Mouse (Mus musculus): ENCODE results near the gene Pla2g2f. TPM values are rescaled to one million over a fixed set of nuclear protein-coding genes. Genes with fewer than 3 reads are reported as not detected.

The Pla2g2f gene
- polyA plus RNA-seq, 1 experiment from 2014 or later, result not detected

DNA sequence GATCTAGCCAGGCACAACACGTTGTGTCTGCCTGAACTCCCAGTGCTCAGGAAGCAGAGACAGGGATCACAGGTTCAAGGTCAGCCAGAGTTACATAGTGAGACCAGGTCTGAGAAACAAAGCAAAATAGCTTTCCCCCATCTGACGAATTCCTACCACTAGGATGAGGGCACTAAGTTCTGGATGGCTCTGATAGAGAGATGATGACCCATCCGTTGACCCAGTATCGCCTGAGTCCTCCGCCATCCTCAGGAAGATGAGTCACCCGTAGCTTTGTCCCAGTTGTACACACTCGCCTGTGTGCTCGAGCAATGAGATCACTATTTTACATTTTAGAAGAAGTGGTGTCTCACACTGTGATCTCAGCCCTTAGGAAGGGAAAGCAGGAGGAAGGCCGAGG is 4.8 kb upstream of the Pla2g2f start:
- no peak for TF ChIP-seq CTCF (IDR thresholded peaks at IDR 0.05)
- ChIA-PET CTCF (no interaction called here), POLR2A (no interaction called here)
- DNase-seq (ENCODE audit: low read depth, low spot score) (no peak), ATAC-seq (no peak)
- peaks cover 4% of the 10 kb centered on the region for H3K27me3 ChIP-seq
- in situ Hi-C loops (cut with MboI; ENCODE audit: low pct_unique_long_range_greater_than_20kb), result no loop called here

DNA sequence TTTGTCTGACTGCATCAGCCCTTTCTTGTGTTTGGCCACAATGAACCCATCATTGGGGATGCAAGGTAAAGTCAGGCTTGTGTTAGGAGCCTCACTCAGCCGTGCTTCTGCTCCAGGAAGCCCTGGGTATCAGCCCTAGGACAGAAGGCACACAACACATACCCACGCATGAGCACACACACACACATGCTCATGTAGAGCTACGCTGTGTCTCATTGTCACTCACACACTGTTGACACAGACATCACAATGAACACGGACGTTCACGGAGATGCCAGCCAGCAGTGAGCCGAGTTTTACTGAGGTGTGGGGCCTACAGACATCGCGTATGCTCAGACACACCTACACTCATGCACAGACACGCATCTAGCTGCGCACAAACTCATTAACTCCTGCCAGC is 1.4 kb downstream of the Pla2g2f start:
- POLR2A ChIA-PET, result no interaction called here
- no peaks in the 10 kb centered on the region for H3K27me3 ChIP-seq
- CTCF ChIA-PET, result interaction anchor here (1.0 kb wide), 1 partner anchor 95 kb away, joined by 3 read pairs; no protein-coding TSS in a partner anchor
- no peak for TF ChIP-seq CTCF (IDR thresholded peaks at IDR 0.05)
- ATAC-seq (no peak), DNase-seq (ENCODE audit: low read depth, low spot score) (no peak)
- in situ Hi-C loops (cut with MboI; ENCODE audit: low pct_unique_long_range_greater_than_20kb), result no loop called here

DNA sequence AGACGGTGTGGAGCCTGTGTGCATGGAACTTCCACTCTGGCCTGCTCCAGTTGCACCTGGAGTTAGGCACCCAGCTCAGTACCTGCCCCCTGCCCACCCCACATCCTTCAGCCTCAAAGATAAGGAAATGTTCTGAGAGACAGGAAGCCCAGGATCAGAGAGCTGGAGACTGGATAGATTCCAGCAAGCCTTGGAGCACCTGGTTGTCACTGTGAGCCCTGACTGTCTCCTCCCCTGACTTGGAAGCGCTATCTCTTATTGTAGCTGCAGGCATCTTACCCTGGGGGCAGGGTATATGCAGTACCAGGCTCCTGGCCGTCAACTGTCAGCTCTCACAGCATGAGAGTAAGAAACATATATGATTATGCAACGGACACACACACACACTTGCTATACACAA is 2.0 kb downstream of the Pla2g2f start:
- H3K27me3 ChIP-seq, result no peaks in the 10 kb centered on the region
- DNase-seq (ENCODE audit: low read depth, low spot score), result no peak
- ChIA-PET POLR2A (no interaction called here), CTCF (no interaction called here)
- in situ Hi-C loops (cut with MboI; ENCODE audit: low pct_unique_long_range_greater_than_20kb), result no loop called here
- ATAC-seq, result no peak
- TF ChIP-seq CTCF (IDR thresholded peaks at IDR 0.05), result no peak

DNA sequence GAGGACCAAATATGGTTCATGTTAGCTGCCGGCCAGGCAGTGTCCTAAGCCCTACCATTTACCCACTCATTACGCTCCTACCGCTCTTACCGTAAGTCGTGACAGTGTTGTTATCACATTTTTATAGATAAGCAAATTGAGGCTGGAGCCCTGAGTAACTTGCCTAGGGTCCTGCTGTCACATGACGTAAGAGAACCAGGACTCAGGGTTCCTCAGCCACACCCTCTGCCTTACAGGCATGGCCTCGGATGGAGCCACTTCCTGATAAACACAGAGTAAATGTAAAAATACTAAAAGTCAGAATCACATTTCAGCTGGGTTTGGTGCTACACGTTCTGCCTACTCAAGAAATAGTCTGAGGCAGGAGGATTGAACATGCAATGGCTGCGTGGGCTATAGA is 3.0 kb downstream of the Pla2g2f start:
- POLR2A ChIA-PET, result no interaction called here
- in situ Hi-C loops (cut with MboI; ENCODE audit: low pct_unique_long_range_greater_than_20kb), result no loop called here
- TF ChIP-seq CTCF (IDR thresholded peaks at IDR 0.05), result no peak
- ATAC-seq (no peak), DNase-seq (ENCODE audit: low read depth, low spot score) (no peak)
- CTCF ChIA-PET, result no interaction called here
- no peaks in the 10 kb centered on the region for H3K27me3 ChIP-seq

DNA sequence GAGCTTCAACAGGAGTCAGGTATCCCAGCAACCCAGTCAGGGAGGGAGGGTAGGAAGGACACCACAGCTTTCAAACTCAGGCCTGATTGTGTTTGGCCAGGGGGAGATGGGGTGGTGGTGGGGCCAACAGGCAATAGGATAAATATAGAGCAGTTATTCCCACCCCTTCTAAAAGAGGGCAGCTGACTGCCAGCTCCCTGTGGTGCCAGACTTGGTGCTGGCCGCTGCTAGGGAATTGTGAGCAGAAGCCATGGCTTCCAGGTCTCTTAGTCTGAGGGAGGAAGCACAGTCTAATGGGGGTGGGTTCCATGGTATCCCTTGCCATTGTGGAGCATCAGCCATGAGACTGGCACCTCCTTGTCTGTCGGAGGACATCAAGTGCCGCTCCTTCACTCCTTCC is 3.8 kb downstream of the Pla2g2f start:
- POLR2A ChIA-PET, result no interaction called here

DNA sequence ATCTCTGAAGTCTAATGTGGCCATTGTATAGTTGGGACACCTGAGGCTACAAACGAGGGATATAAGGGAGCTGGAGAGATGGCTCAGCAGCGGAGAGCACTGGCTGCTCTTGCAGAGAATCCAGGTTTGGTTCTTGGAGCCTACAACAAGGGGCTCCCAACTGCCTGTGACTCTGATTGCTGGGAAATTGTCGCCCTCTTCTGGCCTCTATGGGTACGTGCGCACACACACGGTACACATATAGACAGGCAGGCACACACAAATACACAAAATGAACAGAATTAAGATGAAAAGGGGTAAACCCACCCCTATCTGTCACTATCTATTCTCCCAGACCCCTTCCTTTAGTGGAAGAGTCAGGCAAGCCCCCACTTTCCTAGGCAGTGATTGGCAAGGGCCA is 4.8 kb downstream of the Pla2g2f start:
- ATAC-seq, result no peak
- H3K27me3 ChIP-seq, result no peaks in the 10 kb centered on the region
- in situ Hi-C loops (cut with MboI; ENCODE audit: low pct_unique_long_range_greater_than_20kb), result no loop called here
- CTCF ChIA-PET, result no interaction called here
- POLR2A ChIA-PET, result no interaction called here
- no peak for DNase-seq (ENCODE audit: low read depth, low spot score)
- TF ChIP-seq CTCF (IDR thresholded peaks at IDR 0.05), result no peak

More for the DNA sequence above, 3.8 kb downstream of the Pla2g2f start:
- CTCF ChIA-PET, result no interaction called here
- in situ Hi-C loops (cut with MboI; ENCODE audit: low pct_unique_long_range_greater_than_20kb), result no loop called here
- no peak for TF ChIP-seq CTCF (IDR thresholded peaks at IDR 0.05)
- DNase-seq (ENCODE audit: low read depth, low spot score) (no peak), ATAC-seq (no peak)
- no peaks in the 10 kb centered on the region for H3K27me3 ChIP-seq

DNA sequence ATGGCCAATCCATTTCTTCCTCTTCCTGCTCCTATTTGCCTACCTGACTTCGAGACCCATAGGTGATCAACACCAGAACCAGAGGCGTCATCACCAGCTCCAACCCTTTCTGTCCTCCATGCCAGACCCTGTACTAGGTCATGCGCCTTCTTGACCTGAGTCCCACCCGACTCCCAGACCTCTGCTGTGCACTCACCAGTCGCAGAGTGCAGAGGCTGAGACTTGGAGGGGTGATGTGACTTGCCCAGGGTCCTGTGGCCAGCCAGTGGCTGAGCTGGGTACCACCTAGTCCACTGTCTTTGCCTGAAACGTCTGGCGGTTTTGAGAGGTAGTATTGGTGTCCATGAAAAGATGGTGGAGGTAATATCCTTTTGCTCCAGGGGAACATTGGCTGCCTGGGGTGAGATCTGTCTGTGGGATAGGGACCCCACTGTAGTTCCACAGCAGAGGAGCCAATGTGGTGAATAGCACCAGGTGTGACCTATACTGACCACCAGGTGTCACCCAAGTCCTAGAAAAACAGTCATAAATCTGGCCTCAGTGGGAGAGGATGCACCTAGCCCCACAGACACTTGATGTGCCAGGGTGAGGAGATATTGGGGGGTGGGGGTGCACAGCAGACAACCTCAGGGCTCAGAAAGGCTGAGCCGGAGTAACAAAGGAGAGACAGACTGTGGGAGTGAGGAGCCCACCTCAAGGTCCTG is 8.9 kb downstream of the Pla2g2f start:
- ChIA-PET CTCF (interaction anchor here (1.2 to 2.3 kb wide), 2 partner anchors 103 to 105 kb away, joined by 3 to 14 read pairs; no protein-coding TSS in a partner anchor), POLR2A (no interaction called here)
- in situ Hi-C loops (cut with MboI; ENCODE audit: low pct_unique_long_range_greater_than_20kb), result loop anchor here (5.0 kb wide), 1 partner anchor 109 kb away; no protein-coding TSS in a partner anchor
- no peak for TF ChIP-seq CTCF (IDR thresholded peaks at IDR 0.05)
- peaks cover 8% of the 10 kb centered on the region for H3K27me3 ChIP-seq
- ATAC-seq, result no peak
- peak; percentile 10 for DNase-seq (ENCODE audit: low read depth, low spot score)

DNA sequence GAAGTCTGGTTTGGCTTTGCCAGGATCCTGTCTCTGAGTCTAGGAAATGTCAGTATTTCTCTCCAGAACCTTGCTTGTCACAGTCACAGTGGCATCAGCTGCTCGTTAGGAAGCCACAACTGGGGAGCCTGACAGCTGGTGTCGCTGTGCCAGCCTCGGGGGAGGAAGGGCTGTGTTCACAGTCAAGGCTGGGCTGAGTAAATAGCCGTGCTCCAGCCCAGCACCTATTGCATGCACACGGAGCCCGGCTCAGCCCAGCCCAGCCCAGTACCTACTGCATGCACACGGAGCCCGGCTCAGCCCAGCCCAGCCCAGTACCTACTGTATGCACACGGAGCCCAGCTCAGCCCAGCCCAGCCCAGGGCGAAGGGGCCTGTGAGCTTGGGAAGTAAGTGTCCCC is 9.6 kb downstream of the Pla2g2f start:
- in situ Hi-C loops (cut with MboI; ENCODE audit: low pct_unique_long_range_greater_than_20kb), result loop anchor here (5.0 kb wide), 1 partner anchor 109 kb away; no protein-coding TSS in a partner anchor
- TF ChIP-seq CTCF (IDR thresholded peaks at IDR 0.05), result no peak
- no peak for ATAC-seq

DNA sequence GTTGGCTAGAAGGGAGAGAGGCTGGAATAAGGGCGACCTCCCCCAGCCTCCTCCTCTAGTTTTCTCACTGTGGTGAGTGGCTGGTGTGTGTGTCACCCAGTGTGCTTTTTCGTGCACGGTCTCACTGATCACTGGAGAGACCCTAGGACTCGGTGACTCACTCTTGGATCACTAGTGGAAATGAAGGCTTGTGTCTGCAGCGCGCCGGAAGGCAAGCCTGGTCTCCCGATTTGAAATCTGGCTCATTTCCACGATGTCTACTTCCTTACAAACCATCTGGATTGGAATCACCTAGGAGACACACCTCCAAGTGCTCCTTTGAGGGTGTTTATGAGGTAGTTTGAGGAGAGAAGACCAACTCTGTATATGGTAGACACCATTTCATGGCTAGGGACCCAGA is 10.6 kb downstream of the Pla2g2f start:
- DNase-seq (ENCODE audit: low read depth, low spot score) (no peak), ATAC-seq (no peak)
- ChIA-PET POLR2A (no interaction called here), CTCF (no interaction called here)
- TF ChIP-seq CTCF (IDR thresholded peaks at IDR 0.05), result no peak
- in situ Hi-C loops (cut with MboI; ENCODE audit: low pct_unique_long_range_greater_than_20kb), result loop anchor here (5.0 kb wide), 1 partner anchor 110 kb away; no protein-coding TSS in a partner anchor
- peaks cover 8% of the 10 kb centered on the region for H3K27me3 ChIP-seq

More for the DNA sequence above, 9.6 kb downstream of the Pla2g2f start:
- ChIA-PET POLR2A (no interaction called here), CTCF (interaction anchor here (2.3 kb wide), 1 partner anchor 104 kb away, joined by 14 read pairs; no protein-coding TSS in a partner anchor)
- no peak for DNase-seq (ENCODE audit: low read depth, low spot score)
- peaks cover 8% of the 10 kb centered on the region for H3K27me3 ChIP-seq

DNA sequence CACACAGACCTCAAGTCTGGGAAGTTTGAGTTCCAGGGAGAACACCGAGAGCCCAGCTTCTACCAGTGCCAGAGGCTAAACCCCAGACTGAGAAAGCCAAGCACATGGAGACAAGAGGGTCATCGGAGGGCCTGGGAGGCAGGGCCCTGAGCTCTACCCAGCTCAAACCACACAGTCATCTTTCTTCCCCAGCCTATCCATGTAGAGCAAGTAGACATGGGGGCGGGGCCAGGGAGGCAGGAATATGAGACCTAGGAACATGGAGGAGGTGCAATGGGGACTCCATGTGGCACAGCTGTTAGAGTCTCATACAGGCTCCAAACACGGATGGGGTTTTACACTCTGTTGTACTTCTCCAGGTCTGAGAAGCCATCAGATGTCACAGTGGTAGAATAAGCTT is 11.5 kb downstream of the Pla2g2f start:
- no peak for DNase-seq (ENCODE audit: low read depth, low spot score)
- no peak for TF ChIP-seq CTCF (IDR thresholded peaks at IDR 0.05)
- POLR2A ChIA-PET, result interaction anchor here (0.9 kb wide), 1 partner anchor 96 kb away, joined by 3 read pairs; no protein-coding TSS in a partner anchor
- CTCF ChIA-PET, result no interaction called here
- ATAC-seq, result no peak
- in situ Hi-C loops (cut with MboI; ENCODE audit: low pct_unique_long_range_greater_than_20kb), result loop anchor here (5.0 kb wide), 1 partner anchor 111 kb away; no protein-coding TSS in a partner anchor
- peaks cover 8% of the 10 kb centered on the region for H3K27me3 ChIP-seq

DNA sequence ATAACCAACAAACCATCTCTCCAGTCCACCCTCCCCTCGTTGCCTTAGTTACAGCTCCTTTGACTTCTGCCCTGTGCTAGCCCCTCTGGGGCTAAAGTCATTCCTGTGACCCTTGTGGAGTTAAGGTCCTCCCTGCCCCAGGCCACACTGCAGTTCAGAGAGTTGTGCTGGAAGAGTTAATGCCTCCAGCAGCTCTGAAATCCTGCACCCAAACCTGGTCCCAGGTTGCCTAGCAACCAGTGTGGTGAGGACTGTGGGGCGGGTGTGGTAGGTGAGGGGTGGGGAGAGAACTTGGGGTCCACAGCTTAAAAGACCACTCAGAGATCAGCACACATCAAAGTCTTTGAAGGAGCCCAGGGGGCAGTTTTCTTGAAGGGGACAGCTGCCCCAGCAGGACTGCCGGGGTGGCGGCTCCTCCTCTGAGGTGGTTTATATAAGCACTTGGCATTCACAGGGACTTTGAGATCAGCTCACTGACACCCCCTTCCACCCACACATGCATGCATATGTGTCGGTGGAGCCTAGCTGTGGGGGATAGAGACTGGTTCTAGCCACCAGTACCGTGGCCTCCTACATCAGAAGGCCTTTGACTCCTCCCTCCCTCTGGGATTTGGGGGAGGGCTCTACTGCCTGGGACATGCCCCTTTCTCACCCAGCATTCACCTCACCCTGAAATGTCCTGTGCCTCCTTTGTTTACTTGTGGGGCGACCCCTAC is 18.1 kb downstream of the Pla2g2f start:
- in situ Hi-C loops (cut with MboI; ENCODE audit: low pct_unique_long_range_greater_than_20kb), result no loop called here
- ChIA-PET POLR2A (no interaction called here), CTCF (no interaction called here)
- no peak for ATAC-seq
- no peak for DNase-seq (ENCODE audit: low read depth, low spot score)
- TF ChIP-seq CTCF (IDR thresholded peaks at IDR 0.05), result no peak
- H3K27me3 ChIP-seq, result peaks cover 14% of the 10 kb centered on the region

Measured in Patski (cell line).